Mouse (Mus musculus): ENCODE results near the gene Samd11. TPM values are rescaled to one million over a fixed set of nuclear protein-coding genes. Genes with fewer than 3 reads are reported as not detected.

The Samd11 gene
- total RNA-seq (2014; rRNA removed) (3.5 and 7.7 TPM in 2 replicates), polyA plus RNA-seq (2015; fragmentation: Nextera tagmentation; extraction: Ambion mirVana) (1.2 and 1.9 TPM in 2 replicates)

DNA sequence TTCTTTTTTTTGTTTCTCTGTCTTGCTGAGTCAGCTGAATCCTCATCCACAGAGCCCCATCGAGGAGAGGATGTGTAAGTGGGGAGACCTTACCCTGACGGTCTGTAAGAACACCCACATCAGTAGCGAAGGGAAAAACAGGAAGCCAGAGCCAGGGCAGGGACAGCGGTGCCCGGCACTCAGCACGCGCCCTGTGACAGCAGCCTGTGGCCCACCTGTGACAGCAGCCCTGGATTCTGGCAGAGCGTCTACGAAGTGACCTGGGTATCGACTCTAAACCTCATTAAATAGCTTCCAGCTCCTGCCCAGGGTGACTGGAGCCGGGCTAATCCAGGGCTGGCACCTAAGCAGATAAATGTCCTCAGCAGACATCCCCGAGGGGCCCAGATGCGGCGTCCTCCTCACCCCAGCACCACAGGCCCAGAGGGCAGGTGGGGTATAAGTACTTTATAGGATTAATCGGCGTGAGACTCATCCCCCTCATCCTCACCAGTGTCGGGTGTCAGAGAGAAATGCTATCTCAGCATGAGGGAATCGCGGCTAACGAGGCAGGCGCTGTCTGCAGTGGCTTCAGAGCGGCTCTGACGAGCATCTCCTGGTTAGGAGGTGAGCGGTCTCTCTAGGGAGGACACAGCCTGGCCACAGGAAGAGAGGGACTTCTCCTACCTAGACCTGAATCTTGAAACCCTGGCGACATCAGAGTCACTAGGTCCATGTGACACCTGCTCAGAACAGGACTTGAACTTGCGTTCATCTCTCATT lies at the start of gene Samd11:
Gene Samd11 (minus strand): TSS at position 580 of the 762 bp plus-strand sequence.
- Histone ChIP-seq H3K9me3 (ENCODE audit: low read length) (no peaks in the 10 kb centered on the region), H3K27me3 (ENCODE audit: insufficient read depth, low read length) (peaks cover 14% of the 10 kb centered on the region), H3K4me1 (ENCODE audit: insufficient read depth) (no peaks in the 10 kb centered on the region), H3K36me3 (ENCODE audit: insufficient read depth) (no peaks in the 10 kb centered on the region), H3K4me2 (ENCODE audit: low read depth) (peak within 1 kb of the TSS; percentile 30), H3K9ac (no peak within 1 kb of the TSS), H3K4me3 (ENCODE audit: low read depth, low read length) (peak within 1 kb of the TSS; percentile 21; the same call in 1 of the 2 replicates), H3K27ac (ENCODE audit: low read depth, low read length) (no peak within 1 kb of the TSS)
- no peak for TF ChIP-seq CTCF (IDR thresholded peaks at IDR 0.05; ENCODE audit: low read depth)
- DNase-seq (no peak), ATAC-seq (peak; percentile 28)
- 8% methylated on average over 26 of the region's 26 CpGs for WGBS

- H3K27me3 ChIP-seq (ENCODE audit: insufficient read depth, low read length), result peaks cover 14% of the 10 kb centered on the region
- H3K9ac ChIP-seq, result no peak overlapping the region
- no peaks in the 10 kb centered on the region for H3K9me3 ChIP-seq (ENCODE audit: low read length)
- H3K4me2 ChIP-seq (ENCODE audit: low read depth), result peak overlapping the region; percentile 30
- peak overlapping the region; percentile 21 for H3K4me3 ChIP-seq (ENCODE audit: low read depth, low read length)
- H3K36me3 ChIP-seq (ENCODE audit: insufficient read depth), result peaks cover 2% of the 10 kb centered on the region; the same call in 1 of the 2 replicates
- no peak overlapping the region for H3K27ac ChIP-seq (ENCODE audit: low read depth, low read length)
- ATAC-seq (peak; percentile 71), DNase-seq (peak; percentile 53)
- no peaks in the 10 kb centered on the region for H3K4me1 ChIP-seq (ENCODE audit: insufficient read depth)
- no peak for TF ChIP-seq CTCF (IDR thresholded peaks at IDR 0.05; ENCODE audit: low read depth)
- 4% methylated on average over 30 of the region's 30 CpGs for WGBS
These were observed 938 bp downstream of the Samd11 start for GRCm38 (mm10) chr4:156254361-156255077.

GRCm38 (mm10) chr4:156253043-156253442 lies 2.4 kb downstream of the Samd11 start:
- Histone ChIP-seq H3K27me3 (ENCODE audit: insufficient read depth, low read length) (peaks cover 14% of the 10 kb centered on the region), H3K4me2 (ENCODE audit: low read depth) (no peak overlapping the region), H3K9me3 (ENCODE audit: low read length) (no peaks in the 10 kb centered on the region), H3K36me3 (ENCODE audit: insufficient read depth) (peaks cover 14% of the 10 kb centered on the region), H3K4me3 (ENCODE audit: low read depth, low read length) (no peak overlapping the region), H3K27ac (ENCODE audit: low read depth, low read length) (no peak overlapping the region), H3K9ac (no peak overlapping the region), H3K4me1 (ENCODE audit: insufficient read depth) (no peaks in the 10 kb centered on the region)
- 50% methylated on average over 7 of the region's 7 CpGs for WGBS
- no peak for ATAC-seq
- no peak for TF ChIP-seq CTCF (IDR thresholded peaks at IDR 0.05; ENCODE audit: low read depth)
- DNase-seq, result no peak

DNA sequence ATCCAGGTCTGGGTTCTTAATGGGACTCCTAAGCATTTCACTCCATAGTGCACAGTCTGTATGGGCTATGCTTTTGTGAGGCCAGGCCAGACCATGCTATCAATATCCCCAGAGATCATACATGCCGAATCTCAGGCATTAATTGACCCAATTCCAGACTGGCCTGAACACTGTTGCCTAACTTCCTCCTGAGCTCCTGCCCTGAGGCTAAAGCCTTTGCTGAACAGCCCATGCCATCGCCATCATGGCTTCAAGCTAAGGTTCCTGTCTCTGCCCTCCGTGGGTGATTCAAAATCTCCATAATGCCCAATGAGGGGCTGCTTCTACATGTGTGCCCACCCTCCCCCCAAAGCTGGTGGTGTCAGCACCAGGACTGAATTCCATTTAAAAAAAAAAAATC lies 2.8 kb downstream of the Samd11 start:
- TF ChIP-seq CTCF (IDR thresholded peaks at IDR 0.05; ENCODE audit: low read depth), result no peak
- ATAC-seq (no peak), DNase-seq (no peak)
- Histone ChIP-seq H3K4me2 (ENCODE audit: low read depth) (no peak overlapping the region), H3K27ac (ENCODE audit: low read depth, low read length) (no peak overlapping the region), H3K9ac (no peak overlapping the region), H3K9me3 (ENCODE audit: low read length) (no peaks in the 10 kb centered on the region), H3K4me3 (ENCODE audit: low read depth, low read length) (no peak overlapping the region), H3K27me3 (ENCODE audit: insufficient read depth, low read length) (peaks cover 14% of the 10 kb centered on the region), H3K36me3 (ENCODE audit: insufficient read depth) (peaks cover 19% of the 10 kb centered on the region), H3K4me1 (ENCODE audit: insufficient read depth) (no peaks in the 10 kb centered on the region)
- 43% methylated on average over 3 of the region's 3 CpGs for WGBS

DNA sequence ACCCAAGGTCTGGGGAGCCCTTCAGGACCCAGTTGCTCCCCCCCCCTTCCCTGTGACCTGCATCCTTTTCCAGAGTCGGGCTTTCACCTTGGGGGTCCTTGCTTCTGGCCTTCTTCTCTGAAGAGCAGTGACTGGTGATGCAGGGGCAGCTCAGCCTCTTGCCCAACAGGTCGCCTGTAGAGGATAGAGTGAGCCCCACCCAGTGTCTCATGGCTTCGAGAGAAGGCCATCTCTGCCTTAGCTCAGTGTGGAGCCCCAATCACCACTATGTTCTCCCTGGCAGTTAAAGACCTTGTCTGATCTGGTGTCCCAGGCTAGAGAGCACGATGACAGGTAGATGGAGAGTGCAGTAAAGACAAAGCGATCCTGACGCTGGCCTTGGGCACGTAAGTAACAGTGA lies 3.3 kb downstream of the Samd11 start:
- H3K27ac ChIP-seq (ENCODE audit: low read depth, low read length), result no peak overlapping the region
- WGBS, result 37% methylated on average over 7 of the region's 7 CpGs
- ATAC-seq, result no peak

GRCm38 (mm10) chr4:156251081-156251480 lies 4.4 kb downstream of the Samd11 start:
- 54% methylated on average over 8 of the region's 8 CpGs for WGBS
- TF ChIP-seq CTCF (IDR thresholded peaks at IDR 0.05; ENCODE audit: low read depth), result no peak
- ATAC-seq (no peak), DNase-seq (no peak)
- Histone ChIP-seq H3K9me3 (ENCODE audit: low read length) (no peaks in the 10 kb centered on the region), H3K4me3 (ENCODE audit: low read depth, low read length) (no peak overlapping the region), H3K27ac (ENCODE audit: low read depth, low read length) (no peak overlapping the region), H3K4me2 (ENCODE audit: low read depth) (no peak overlapping the region), H3K4me1 (ENCODE audit: insufficient read depth) (no peaks in the 10 kb centered on the region), H3K27me3 (ENCODE audit: insufficient read depth, low read length) (peaks cover 14% of the 10 kb centered on the region), H3K36me3 (ENCODE audit: insufficient read depth) (peaks cover 34% of the 10 kb centered on the region), H3K9ac (no peak overlapping the region)

More for the DNA sequence above, 3.3 kb downstream of the Samd11 start:
- Histone ChIP-seq H3K4me1 (ENCODE audit: insufficient read depth) (no peaks in the 10 kb centered on the region), H3K27me3 (ENCODE audit: insufficient read depth, low read length) (peaks cover 14% of the 10 kb centered on the region), H3K4me2 (ENCODE audit: low read depth) (no peak overlapping the region), H3K9me3 (ENCODE audit: low read length) (no peaks in the 10 kb centered on the region), H3K36me3 (ENCODE audit: insufficient read depth) (peaks cover 23% of the 10 kb centered on the region), H3K9ac (no peak overlapping the region), H3K4me3 (ENCODE audit: low read depth, low read length) (no peak overlapping the region)
- DNase-seq, result no peak
- no peak for TF ChIP-seq CTCF (IDR thresholded peaks at IDR 0.05; ENCODE audit: low read depth)

DNA sequence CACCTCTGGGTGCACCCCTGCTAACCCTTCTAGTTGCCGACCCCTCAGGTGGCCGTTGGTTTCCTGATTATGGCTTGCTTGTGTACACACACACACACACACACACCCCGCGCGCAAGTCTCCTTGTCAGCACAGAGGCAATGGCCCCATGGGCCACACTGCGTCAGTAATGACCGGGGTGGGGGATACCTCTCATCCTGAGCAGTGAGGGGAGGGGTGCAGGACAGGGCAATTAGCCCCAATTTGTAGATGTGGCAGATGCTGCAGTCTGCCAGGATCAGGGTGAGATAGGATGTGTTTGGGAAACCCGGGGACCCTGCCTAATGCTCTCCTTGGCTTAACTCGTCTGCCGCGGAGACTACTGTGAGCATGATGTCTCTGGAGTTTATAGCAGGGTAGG lies 5.9 kb downstream of the Samd11 start:
- Histone ChIP-seq H3K9ac (no peak overlapping the region), H3K36me3 (ENCODE audit: insufficient read depth) (peaks cover 46% of the 10 kb centered on the region), H3K4me1 (ENCODE audit: insufficient read depth) (no peaks in the 10 kb centered on the region), H3K9me3 (ENCODE audit: low read length) (no peaks in the 10 kb centered on the region), H3K27me3 (ENCODE audit: insufficient read depth, low read length) (peaks cover 2% of the 10 kb centered on the region; the same call in 1 of the 2 replicates), H3K27ac (ENCODE audit: low read depth, low read length) (no peak overlapping the region), H3K4me2 (ENCODE audit: low read depth) (no peak overlapping the region), H3K4me3 (ENCODE audit: low read depth, low read length) (no peak overlapping the region)
- DNase-seq (no peak), ATAC-seq (0 out of 2 replicates have a peak, but pooled peaks have one; percentile 3)
- no peak for TF ChIP-seq CTCF (IDR thresholded peaks at IDR 0.05; ENCODE audit: low read depth)
- 70% methylated on average over 11 of the region's 11 CpGs for WGBS

All from forebrain, postnatal 0 days (tissue).